Mouse (Mus musculus) layer of hippocampus, adult 9-10 months (tissue): ENCODE data around the gene Prss56.

Experiments
- DNase-seq: peaks from one replicate; pipeline ENCODE4 v3.0.0; 2022; ENCODE audit warnings: low spot score

Gene Prss56

GRCm38 (mm10) chr1:87185526-87185925 lies 2.4 kb downstream of the Prss56 start:
- DNase-seq: no peak

GRCm38 (mm10) chr1:87186261-87187036 lies 3.3 kb downstream of the Prss56 start:
- DNase-seq: no peak

- DNase-seq: no peak
Observed at GRCm38 (mm10) chr1:87187037-87187355, 3.9 kb downstream of the Prss56 start.

DNA sequence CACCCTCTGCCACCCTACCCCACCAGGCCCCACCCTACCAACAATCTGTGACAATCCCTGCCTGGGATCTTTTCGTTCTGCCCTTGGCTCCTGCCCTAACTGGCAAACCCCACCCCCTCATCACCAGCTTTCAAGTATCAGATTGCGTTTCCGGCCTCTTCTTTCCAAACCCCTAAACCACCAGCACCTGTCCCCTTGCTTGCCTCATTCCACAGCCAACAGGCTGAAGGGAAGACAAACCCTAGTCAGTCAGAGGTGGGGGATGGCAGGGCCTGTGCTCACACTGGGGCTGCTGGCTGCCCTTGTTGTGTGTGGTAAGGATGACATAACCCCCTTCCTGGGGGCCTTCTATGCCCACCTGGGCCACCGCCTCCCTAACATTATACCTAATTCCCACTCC lies 7.3 kb downstream of the Prss56 start, which contains the start of gene Chrnd:
TSS of gene Chrnd (plus strand) at position 179 of the 400 bp plus-strand sequence.
- DNase-seq: no peak

GRCm38 (mm10) chr1:87197296-87197695 lies 14.2 kb downstream of the Prss56 start:
- no peak for DNase-seq

GRCm38 (mm10) chr1:87198119-87199065 lies 15.3 kb downstream of the Prss56 start:
- no peak for DNase-seq

- no peak for DNase-seq
Observed at GRCm38 (mm10) chr1:87200811-87201210, 17.7 kb downstream of the Prss56 start.

DNA sequence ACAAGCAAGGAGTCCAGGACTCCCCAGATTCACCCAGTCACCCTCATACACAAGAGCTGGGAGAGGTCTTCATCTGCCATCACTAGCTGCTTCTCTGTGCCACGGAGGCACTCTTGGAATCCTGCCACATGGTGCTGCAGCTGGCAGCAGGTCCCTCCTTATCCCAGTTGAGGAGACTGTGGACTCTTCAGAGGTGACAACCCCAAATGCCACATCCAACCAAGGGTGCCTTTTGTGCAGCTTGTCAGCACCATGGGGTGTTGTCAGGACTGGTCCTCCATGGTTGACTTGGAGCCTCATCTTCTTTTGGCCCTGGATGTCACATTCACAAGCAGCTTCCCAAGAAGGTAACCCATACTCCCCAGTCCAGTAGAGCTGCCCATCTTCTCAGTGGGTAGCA lies 18.7 kb downstream of the Prss56 start:
- DNase-seq: no peak

- DNase-seq: no peak
Observed at GRCm38 (mm10) chr1:87203779-87204178, 20.7 kb downstream of the Prss56 start.

DNA sequence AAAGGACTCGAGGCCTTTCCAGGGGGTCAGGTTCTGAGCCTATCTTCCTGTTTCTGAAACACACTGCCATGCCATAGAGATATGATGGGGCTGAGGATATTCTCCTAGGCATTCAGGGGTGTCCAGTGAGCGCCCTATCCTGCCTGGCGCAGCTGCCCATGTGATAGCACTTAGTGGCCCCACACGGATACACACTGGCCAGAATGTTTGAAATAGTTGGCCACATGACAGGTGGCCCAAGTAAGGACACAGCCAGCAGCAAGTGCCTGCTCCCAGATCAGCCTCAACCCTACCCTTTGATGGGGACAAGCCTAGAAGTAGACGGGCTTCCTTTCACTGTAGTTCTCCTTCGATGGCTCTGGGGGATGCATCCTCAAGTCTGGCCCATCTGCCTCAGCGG lies 21.4 kb downstream of the Prss56 start, which contains the start of gene Chrng:
TSS of gene Chrng (plus strand) at position 193 of the 400 bp plus-strand sequence.
- no peak for DNase-seq

DNA sequence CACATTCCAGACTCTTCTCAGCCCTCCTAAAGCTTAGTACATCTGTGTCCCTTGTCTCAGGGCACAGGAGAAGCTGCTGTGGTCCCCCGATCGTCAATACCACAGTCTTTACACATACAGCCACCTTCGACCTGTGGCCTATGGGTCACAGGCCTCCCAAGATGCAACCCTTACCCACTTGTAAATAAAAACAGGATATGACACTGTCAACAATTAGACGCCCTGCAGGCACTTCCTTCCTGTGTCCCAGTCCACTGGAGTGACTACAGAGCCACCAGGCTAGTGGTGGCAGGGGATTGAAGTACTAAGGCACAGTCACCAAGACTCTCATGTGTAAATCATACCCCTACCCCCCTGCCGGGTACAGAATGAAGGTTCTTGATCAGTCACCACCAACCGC lies 21.9 kb downstream of the Prss56 start:
- no peak for DNase-seq

- DNase-seq: no peak
Observed at GRCm38 (mm10) chr1:87205502-87205901, 22.4 kb downstream of the Prss56 start.

DNA sequence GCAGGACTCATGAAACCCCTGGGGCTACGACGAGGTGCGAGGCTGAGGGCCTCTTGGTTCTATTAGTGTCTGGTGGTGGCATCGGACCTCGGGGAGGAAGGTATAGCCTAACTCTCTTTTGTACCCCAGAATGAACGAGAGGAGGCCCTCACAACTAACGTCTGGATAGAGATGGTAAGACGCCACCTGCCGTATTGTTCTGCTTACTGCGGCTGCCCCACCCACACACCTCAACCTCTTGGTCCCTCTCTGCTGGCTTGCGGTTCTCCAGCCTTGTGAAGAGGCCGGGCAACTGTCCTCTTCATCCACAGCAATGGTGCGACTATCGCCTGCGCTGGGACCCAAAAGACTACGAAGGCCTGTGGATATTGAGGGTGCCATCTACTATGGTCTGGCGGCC lies 23.2 kb downstream of the Prss56 start:
- DNase-seq: no peak

DNA sequence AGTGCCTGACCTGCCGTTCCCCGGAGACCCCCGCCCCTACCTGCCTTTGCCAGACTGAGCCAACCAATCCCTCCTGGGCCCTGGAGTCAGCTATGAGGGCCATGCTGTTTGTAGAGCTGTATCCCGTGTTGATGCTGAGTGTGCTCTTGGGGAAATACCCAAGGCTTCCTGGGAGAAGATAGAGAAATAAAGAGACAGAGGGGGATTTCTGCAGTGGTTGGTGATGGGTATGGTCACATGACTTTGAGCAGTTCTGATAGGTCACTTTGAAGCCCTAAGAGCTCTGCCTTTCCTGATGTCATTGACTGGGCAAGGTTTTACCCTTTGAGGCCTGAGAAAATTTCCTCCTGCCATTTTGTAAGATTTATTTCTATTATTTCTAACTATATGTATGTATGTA lies 28.3 kb downstream of the Prss56 start:
- DNase-seq: no peak

DNA sequence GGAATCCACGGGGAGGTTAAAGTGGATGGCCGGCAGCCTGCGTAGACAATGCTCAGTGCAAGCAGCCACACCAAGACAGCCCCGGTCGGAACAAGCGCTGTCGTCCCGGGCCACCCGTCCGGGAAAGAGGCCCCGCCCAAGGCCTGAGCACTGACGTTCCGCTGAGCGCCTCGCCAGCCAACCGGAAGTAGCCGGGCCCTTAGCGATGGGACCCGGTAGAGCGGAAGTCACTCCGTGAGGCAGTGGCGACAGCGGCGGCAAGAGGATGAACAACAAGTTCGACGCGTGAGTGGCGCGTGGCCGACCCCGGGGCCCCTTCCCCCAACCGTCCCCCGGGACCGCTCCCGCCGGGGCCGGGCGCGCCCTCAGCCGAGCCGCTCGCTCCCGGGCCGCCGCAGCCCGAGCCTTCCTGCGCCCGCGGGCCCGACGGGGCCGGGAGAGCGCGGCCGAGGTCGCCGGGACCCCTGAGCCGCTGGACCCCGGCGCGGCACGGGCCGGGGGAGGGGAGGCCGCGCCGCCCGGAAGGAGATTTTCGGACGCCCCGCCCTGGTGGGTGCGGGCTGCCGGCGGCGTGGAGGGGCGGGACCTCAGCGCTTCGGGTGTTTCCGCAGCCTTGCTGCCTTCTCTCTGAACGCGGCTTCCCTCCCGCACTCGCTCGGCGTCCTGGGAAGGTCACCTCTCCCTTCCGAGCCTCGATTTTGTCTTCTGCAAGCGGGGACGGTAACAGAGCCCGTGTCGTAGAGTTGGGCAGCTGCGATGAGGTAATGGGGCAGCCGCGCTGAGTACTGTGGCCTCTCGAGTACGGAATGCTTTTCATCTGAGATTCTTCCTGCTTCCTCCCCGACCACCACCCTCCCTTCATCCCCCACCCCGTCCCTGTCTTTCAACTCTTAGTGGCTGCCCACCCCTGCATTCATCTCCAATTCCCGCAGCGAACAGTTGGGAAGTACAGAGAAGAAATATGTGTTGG lies 30.9 kb downstream of the Prss56 start, which contains the start of gene Eif4e2:
TSS of gene Eif4e2 (plus strand) at position 180 of the 970 bp plus-strand sequence.
- DNase-seq: peak; percentile 80

GRCm38 (mm10) chr1:87214748-87215147 lies 31.6 kb downstream of the Prss56 start:
- DNase-seq: no peak

- DNase-seq: no peak
Observed at GRCm38 (mm10) chr1:87217938-87218337, 34.8 kb downstream of the Prss56 start.

DNA sequence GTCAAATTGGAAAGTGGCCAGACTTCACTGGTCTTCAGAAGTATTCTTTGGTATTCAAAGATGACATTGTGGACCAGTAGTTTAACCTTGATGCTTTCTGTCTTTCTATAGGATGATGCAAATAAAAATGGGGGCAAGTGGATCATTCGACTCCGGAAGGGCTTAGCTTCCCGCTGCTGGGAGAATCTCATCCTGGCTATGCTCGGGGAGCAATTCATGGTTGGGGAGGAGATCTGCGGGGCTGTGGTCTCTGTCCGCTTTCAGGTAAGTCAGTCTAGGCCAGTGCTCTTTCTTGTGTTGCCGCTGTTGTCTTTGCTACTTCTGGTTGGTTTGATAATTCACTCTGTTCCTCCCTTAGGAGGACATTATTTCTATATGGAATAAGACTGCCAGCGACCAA lies 42.6 kb downstream of the Prss56 start:
- DNase-seq: no peak

DNA sequence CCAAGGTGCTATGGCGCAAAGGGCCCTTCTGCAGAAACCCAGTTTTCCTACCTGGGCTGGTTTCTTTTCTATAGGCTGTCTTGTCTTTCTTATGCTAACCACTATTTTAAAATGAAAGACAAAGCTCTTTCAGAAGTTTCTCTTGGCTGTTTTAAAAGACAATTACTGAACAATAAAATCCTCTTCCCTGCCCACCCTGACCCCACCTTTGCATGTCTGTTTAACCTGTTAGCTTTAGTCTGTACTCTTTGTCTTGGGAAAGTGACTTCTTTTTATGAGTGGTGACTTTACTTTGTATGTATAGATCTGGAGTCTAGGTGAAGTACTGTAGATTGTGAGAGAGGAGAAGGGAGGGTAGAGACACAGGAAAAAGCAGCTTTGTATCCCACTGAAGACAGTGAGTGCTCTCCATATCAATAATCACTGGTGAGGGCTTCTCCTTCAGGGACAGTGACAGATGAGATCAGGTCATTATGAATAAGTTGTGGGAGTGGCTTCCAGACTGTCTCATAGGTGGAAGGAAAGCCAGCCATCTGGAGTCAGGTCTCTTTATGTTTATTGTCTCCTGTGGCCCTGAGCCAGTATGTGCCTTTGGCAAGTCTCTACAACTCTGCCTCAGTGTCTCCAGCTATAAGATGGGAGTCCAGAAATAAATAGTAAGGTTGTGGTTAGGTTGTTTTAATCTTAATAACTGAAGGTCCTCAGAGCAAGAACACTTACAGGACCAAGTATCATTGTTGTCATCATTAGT lies 43.5 kb downstream of the Prss56 start:
- DNase-seq: no peak

- no peak for DNase-seq
Observed at GRCm38 (mm10) chr1:87227160-87227550, 44.0 kb downstream of the Prss56 start.

DNA sequence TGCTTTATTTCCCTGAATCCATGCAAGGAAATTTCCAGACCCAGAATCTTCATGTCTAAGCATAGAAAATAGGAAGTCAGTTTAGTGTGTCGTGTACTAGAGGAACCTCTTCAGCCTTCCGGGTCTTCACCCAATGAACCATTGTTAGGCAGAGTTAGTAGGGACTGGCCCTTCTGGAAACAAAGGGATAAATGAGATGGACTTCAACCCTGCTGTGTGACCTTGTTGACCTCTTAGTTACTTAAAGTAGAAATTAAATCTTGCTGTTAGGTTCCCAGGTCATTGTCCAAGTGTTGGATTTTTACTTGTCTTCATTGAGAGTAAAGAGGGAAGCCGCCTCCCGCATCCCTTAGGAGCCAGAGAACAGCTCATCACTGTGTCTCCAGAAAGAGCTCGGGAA lies 47.5 kb downstream of the Prss56 start:
- no peak for DNase-seq
